In the genomic region with DNA sequence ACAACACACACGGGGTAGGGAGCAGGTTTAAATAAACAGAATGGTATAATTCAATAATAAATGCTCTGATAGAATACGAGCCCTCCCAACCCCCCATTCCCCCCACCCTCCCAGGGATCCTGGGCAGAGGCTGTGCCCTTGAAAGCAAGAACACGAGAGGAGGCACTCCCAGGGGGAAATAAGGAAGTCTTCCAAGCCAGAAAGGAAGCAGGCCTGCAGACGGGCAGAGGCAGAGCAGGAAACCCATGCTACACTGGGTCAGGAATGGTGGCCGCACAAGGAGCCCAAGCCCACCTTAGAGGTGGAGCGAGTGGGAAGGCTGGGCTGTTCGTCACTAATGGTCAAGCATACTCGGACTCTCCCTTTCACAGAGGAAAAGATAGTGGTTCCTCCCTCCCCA, we compare ENCODE assay signal across 21 mouse cellular contexts.
DNase-seq lines count a peak whose midpoint lies in the region; ATAC-seq and TF ChIP-seq lines count a peak whose summit lies in the region.
"Had no signal": no experiment of that assay in that cellular context is flagged by ENCODE, and none has a peak within 500 bp of the region (broad histone marks: within the 10 kb centered on the region; RNA-seq: fewer than 3 reads in every experiment).

No protein-coding gene starts in this region.

- H3K36me3 ChIP-seq in intestine, embryonic 15.5 days = no peaks in the 10 kb centered on the region
- H3K36me3 ChIP-seq in intestine, postnatal 0 days (ENCODE audit: control insufficient read depth, insufficient read depth) = no peaks in the 10 kb centered on the region
- no peaks in the 10 kb centered on the region for H3K36me3 ChIP-seq in neural tube, embryonic 13.5 days
- H3K36me3 ChIP-seq in neural tube, embryonic 15.5 days = no peaks in the 10 kb centered on the region
- H3K36me3 ChIP-seq: embryonic facial prominence, embryonic 15.5 days; heart, embryonic 13.5 days; midbrain, embryonic 15.5 days had no signal

- no peak overlapping the region for H3K4me3 ChIP-seq in intestine, embryonic 15.5 days (replicated peaks)
- no peak overlapping the region for H3K4me3 ChIP-seq in intestine, postnatal 0 days (ENCODE audit: low read depth, low read length)
- no peak overlapping the region for H3K4me3 ChIP-seq in neural tube, embryonic 13.5 days
- no peak overlapping the region for H3K4me3 ChIP-seq in neural tube, embryonic 15.5 days (replicated peaks)
- H3K4me3 ChIP-seq: embryonic facial prominence, embryonic 15.5 days; gastrocnemius, adult 2 months; heart, embryonic 13.5 days; midbrain, embryonic 15.5 days had no signal

- no peak overlapping the region for H3K27ac ChIP-seq in intestine, embryonic 15.5 days
- H3K27ac ChIP-seq in intestine, postnatal 0 days (ENCODE audit: low read depth, low read length) = no peak overlapping the region; the same call in 1 of the 2 replicates
- H3K27ac ChIP-seq in neural tube, embryonic 13.5 days (replicated peaks) = 0 out of 2 replicates have a peak overlapping the region, but pooled peaks have one; percentile 28
- H3K27ac ChIP-seq in neural tube, embryonic 15.5 days (replicated peaks) = 0 out of 2 replicates have a peak overlapping the region, but pooled peaks have one; percentile 13
- H3K27ac ChIP-seq: embryonic facial prominence, embryonic 15.5 days; gastrocnemius, adult 2 months; heart, embryonic 13.5 days; macrophage; midbrain, embryonic 15.5 days had no signal

- ATAC-seq in intestine, embryonic 15.5 days = 0 out of 2 replicates have a peak, but pooled peaks have one; percentile 11
- ATAC-seq in intestine, postnatal 0 days = no peak
- no peak for ATAC-seq in neural tube, embryonic 13.5 days (ENCODE audit: low read depth)
- no peak for ATAC-seq in neural tube, embryonic 15.5 days (ENCODE audit: low FRiP score)
- ATAC-seq: forebrain, embryonic 14.5 days; liver, postnatal 0 days; lung, postnatal 0 days; midbrain, embryonic 15.5 days had no signal

- H3K9ac ChIP-seq in intestine, embryonic 15.5 days = no peak overlapping the region
- H3K9ac ChIP-seq in intestine, postnatal 0 days (ENCODE audit: low read depth, low read length) = no peak overlapping the region
- H3K9ac ChIP-seq in neural tube, embryonic 13.5 days = no peak overlapping the region
- no peak overlapping the region for H3K9ac ChIP-seq in neural tube, embryonic 15.5 days (replicated peaks)
- H3K9ac ChIP-seq: embryonic facial prominence, embryonic 15.5 days; heart, embryonic 13.5 days; liver, postnatal 0 days; midbrain, embryonic 15.5 days had no signal

- no peaks in the 10 kb centered on the region for H3K9me3 ChIP-seq in intestine, embryonic 15.5 days
- no peaks in the 10 kb centered on the region for H3K9me3 ChIP-seq in intestine, postnatal 0 days (ENCODE audit: control insufficient read depth)
- H3K9me3 ChIP-seq in neural tube, embryonic 13.5 days = no peaks in the 10 kb centered on the region
- no peaks in the 10 kb centered on the region for H3K9me3 ChIP-seq in neural tube, embryonic 15.5 days (replicated peaks)
- H3K9me3 ChIP-seq: embryonic facial prominence, embryonic 15.5 days; heart, embryonic 13.5 days; midbrain, embryonic 15.5 days had no signal

- TF ChIP-seq CTCF in intestine, postnatal 0 days (IDR thresholded peaks at IDR 0.05; ENCODE audit: low read depth) = no peak

- H3K27me3 ChIP-seq in intestine, embryonic 15.5 days (replicated peaks) = no peaks in the 10 kb centered on the region
- H3K27me3 ChIP-seq in intestine, postnatal 0 days (replicated peaks; ENCODE audit: control insufficient read depth, insufficient read depth, low read length) = no peaks in the 10 kb centered on the region
- no peaks in the 10 kb centered on the region for H3K27me3 ChIP-seq in neural tube, embryonic 13.5 days
- no peaks in the 10 kb centered on the region for H3K27me3 ChIP-seq in neural tube, embryonic 15.5 days (replicated peaks)
- H3K27me3 ChIP-seq: embryonic facial prominence, embryonic 15.5 days; heart, embryonic 13.5 days; midbrain, embryonic 15.5 days had no signal

- H3K4me1 ChIP-seq in intestine, embryonic 15.5 days (replicated peaks) = 0 out of 2 replicates have a peak, but pooled peaks cover 3% of the 10 kb centered on the region
- no peaks in the 10 kb centered on the region for H3K4me1 ChIP-seq in intestine, postnatal 0 days (replicated peaks; ENCODE audit: control insufficient read depth, insufficient read depth, low read length)
- H3K4me1 ChIP-seq in neural tube, embryonic 13.5 days (replicated peaks) = peaks cover 59% of the 10 kb centered on the region
- peaks cover 25% of the 10 kb centered on the region for H3K4me1 ChIP-seq in neural tube, embryonic 15.5 days

- H3K4me2 ChIP-seq in intestine, embryonic 15.5 days (replicated peaks) = no peak overlapping the region
- no peak overlapping the region for H3K4me2 ChIP-seq in intestine, postnatal 0 days (replicated peaks; ENCODE audit: low read depth)
- H3K4me2 ChIP-seq in neural tube, embryonic 13.5 days = no peak overlapping the region
- H3K4me2 ChIP-seq in neural tube, embryonic 15.5 days = no peak overlapping the region
- H3K4me2 ChIP-seq: embryonic facial prominence, embryonic 15.5 days; heart, embryonic 13.5 days; liver, embryonic 11.5 days; midbrain, embryonic 15.5 days had no signal

- intact Hi-C loops in heart, postnatal 10 days (cut with DNase I) = no loop called here

- WGBS in intestine, embryonic 15.5 days = 54% methylated on average over 8 of the region's 8 CpGs
- WGBS in intestine, postnatal 0 days = 49% methylated on average over 8 of the region's 8 CpGs
- 71% methylated on average over 8 of the region's 8 CpGs for WGBS in neural tube, embryonic 13.5 days
- 69% methylated on average over 8 of the region's 8 CpGs for WGBS in neural tube, embryonic 15.5 days

- peak; percentile 93 for DNase-seq in heart, adult 11 months
- DNase-seq in heart, postnatal 10 days = no peak
- no peak for DNase-seq in neural tube, embryonic 10.5 days (ENCODE audit: extremely low spot score, low spot score)
- DNase-seq in spleen, adult 18-20 months = no peak
- DNase-seq: cerebellum, adult 11-12 months; cerebellum, postnatal 14 days; gastrocnemius, adult 2 months; left cerebral cortex, postnatal 4 days; liver, postnatal 0 days; thymus, adult 18-20 months had no signal

Comparison
In these comparisons a context has a peak if more than half of its experiments do, and no peak if none do; other contexts are left out.
1. H3K27ac ChIP-seq: peak in neural tube, embryonic 13.5 days (single experiment) and neural tube, embryonic 15.5 days (single experiment); none in intestine, embryonic 15.5 days (single experiment) and intestine, postnatal 0 days (single experiment).